Mouse (Mus musculus): ENCODE measurements around the gene Fdps. TPM values are rescaled to one million over a fixed set of nuclear protein-coding genes. Genes with fewer than 3 reads are reported as not detected.

Fdps gene
- polyA plus RNA-seq, 1 experiment from 2014 or later: 284 TPM

DNA sequence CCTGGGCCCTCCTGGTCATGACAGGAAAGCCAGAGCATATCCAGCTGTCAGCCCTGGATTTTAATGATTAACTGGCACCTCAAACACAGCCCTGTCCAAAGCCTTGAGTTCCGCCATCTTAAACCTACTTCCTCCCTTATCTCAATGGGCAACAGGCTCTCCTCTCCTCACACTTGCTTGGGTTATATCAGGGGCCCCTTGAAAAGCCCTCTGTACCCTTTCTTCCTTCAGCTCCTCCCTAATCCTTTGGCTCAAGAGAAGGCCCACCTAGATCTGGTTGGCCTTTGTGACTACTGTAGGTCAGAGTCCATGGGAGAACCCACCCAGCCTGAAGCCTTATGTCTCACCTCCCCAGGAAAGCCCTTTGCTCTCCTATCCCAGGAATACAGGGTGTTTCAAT is 32.0 kb upstream of the Fdps start:
- DNase-seq (ENCODE audit: low spot score): no peak
- H3K4me1 ChIP-seq (replicated peaks; ENCODE audit: control insufficient read depth, insufficient read depth, low read length): peaks cover 43% of the 10 kb centered on the region
- H3K36me3 ChIP-seq (ENCODE audit: control insufficient read depth, insufficient read depth, low read length): no peaks in the 10 kb centered on the region
- peak; percentile 8; the same call in 1 of the 2 replicates for ATAC-seq (replicated peaks; ENCODE audit: low FRiP score)
- peak overlapping the region; percentile 70 for H3K4me2 ChIP-seq
- H3K27me3 ChIP-seq (replicated peaks; ENCODE audit: control insufficient read depth, insufficient read depth, low read length): no peaks in the 10 kb centered on the region
- peak overlapping the region; percentile 69 for H3K9ac ChIP-seq (ENCODE audit: low read depth, low read length)
- H3K4me3 ChIP-seq (ENCODE audit: low read depth, low read length): peak overlapping the region; percentile 10; the same call in 1 of the 2 replicates
- H3K9me3 ChIP-seq (ENCODE audit: control insufficient read depth, low read length): no peaks in the 10 kb centered on the region
- 38% methylated on average over 1 of the region's 1 CpGs for WGBS
- peak overlapping the region; percentile 98 for H3K27ac ChIP-seq (ENCODE audit: low read depth, low read length)

DNA sequence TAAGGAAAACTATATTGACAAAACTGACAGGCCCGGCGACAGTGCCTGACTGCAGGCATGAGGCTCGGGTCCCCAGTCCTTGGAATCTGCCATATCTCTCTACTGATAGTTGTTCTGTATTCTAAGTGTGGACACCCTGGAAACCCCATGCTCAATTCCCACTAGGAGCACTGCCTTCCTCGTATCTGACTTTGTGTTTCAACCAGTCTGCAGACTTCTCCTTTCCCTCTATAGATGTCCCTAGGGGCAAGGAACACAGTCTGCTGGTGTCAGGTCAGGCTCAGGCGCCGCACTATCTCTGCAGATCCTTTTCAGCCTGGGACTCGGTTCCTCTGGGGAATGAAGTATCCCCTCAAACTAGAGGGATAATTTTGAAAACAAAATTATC is 31.3 kb upstream of the Fdps start:
- WGBS: 51% methylated on average over 7 of the region's 7 CpGs
- H3K4me3 ChIP-seq (ENCODE audit: low read depth, low read length): peak overlapping the region; percentile 10; the same call in 1 of the 2 replicates
- H3K4me1 ChIP-seq (replicated peaks; ENCODE audit: control insufficient read depth, insufficient read depth, low read length): peaks cover 44% of the 10 kb centered on the region
- no peaks in the 10 kb centered on the region for H3K9me3 ChIP-seq (ENCODE audit: control insufficient read depth, low read length)
- H3K4me2 ChIP-seq: peak overlapping the region; percentile 70
- H3K27ac ChIP-seq (ENCODE audit: low read depth, low read length): peak overlapping the region; percentile 98
- peak overlapping the region; percentile 69 for H3K9ac ChIP-seq (ENCODE audit: low read depth, low read length)
- no peaks in the 10 kb centered on the region for H3K27me3 ChIP-seq (replicated peaks; ENCODE audit: control insufficient read depth, insufficient read depth, low read length)
- DNase-seq (ENCODE audit: low spot score) (no peak), ATAC-seq (replicated peaks; ENCODE audit: low FRiP score) (no peak)
- no peaks in the 10 kb centered on the region for H3K36me3 ChIP-seq (ENCODE audit: control insufficient read depth, insufficient read depth, low read length)

DNA sequence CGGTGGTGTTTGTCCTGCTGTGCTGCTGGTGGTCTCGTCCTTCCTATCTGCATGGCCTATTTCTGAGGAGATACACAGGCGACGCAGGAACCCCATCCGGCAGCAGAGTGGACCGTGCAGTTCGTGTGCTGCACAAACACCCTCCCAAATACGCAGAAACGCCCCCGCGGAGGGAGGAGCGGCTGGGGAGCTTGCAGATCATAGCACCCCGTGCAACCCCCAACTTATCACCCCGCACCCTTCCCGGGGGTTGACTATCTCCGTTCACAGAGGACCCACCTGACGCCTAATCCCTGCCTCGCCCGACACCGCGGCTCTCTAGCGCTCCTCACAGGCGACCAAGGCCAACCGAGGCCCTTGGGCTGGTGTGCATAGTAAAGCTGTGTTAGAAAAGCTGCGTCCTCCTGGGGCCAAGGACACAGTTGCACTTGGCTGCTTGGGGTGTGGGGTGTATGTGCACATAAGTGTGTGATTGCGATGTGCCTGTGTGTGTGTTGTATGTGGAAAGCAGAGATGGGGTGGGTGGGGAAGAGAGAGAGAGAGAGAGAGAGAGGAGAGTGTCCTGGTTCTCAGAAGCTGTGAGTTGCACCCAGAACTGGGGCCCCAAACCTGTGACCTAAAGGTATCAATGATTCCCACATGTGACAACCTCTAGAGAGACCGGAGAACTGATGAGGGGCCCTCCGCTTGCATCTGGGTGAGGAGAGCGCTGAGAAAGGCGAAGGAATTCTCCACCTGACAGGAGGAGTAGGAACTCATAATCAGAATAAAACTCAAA is 30.7 kb upstream of the Fdps start:
- WGBS: 8% methylated on average over 30 of the region's 30 CpGs
- DNase-seq (ENCODE audit: low spot score): peak; percentile 87
- peaks cover 44% of the 10 kb centered on the region for H3K4me1 ChIP-seq (replicated peaks; ENCODE audit: control insufficient read depth, insufficient read depth, low read length)

DNA sequence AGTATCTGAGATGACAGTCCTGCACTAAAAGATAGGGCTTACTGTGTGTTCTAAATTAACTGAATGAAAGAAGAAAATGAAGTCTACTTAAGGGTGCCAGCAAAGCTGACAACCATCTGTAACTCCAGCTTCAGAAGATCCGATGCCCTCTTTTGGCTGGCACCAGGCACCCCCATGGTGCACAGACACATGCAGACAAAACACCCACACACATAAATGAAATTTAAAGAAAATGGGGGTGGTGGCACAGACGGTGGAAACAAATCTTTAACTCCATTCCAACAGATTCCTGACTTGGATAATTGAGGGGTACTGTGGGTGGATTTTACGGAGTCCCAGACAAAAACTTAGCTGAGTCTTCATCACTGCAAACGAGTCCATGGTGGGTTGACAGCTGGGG is 30.1 kb upstream of the Fdps start:
- WGBS: 36% methylated on average over 4 of the region's 4 CpGs

More for the DNA sequence above, 30.7 kb upstream of the Fdps start:
- peak; percentile 92 for ATAC-seq (replicated peaks; ENCODE audit: low FRiP score)
- Histone ChIP-seq H3K4me3 (ENCODE audit: low read depth, low read length) (peak overlapping the region; percentile 46), H3K9ac (ENCODE audit: low read depth, low read length) (peak overlapping the region; percentile 69), H3K4me2 (peak overlapping the region; percentile 70), H3K27me3 (replicated peaks; ENCODE audit: control insufficient read depth, insufficient read depth, low read length) (no peaks in the 10 kb centered on the region), H3K27ac (ENCODE audit: low read depth, low read length) (peak overlapping the region; percentile 98), H3K9me3 (ENCODE audit: control insufficient read depth, low read length) (no peaks in the 10 kb centered on the region), H3K36me3 (ENCODE audit: control insufficient read depth, insufficient read depth, low read length) (no peaks in the 10 kb centered on the region)

DNA sequence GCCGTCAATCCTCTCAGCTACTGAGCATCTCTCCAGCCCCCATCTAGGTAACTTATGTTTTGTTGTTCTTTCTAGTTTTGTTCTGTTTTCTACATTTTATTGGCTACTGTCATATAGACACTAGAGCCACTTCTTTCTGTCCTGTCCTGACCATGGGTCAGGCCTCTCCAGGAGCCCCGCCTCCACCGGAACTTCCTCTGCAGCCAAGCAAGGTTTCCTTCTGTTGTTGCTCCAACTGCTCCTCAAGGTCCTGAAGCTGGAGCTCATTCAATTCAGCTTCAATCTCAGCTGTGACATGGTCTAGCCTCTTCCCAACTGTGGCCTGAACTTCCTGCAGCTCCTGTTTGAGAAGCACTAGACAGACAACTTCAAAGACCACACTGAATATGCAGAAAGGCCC is 28.1 kb upstream of the Fdps start:
- ATAC-seq (replicated peaks; ENCODE audit: low FRiP score): no peak
- Histone ChIP-seq H3K36me3 (ENCODE audit: control insufficient read depth, insufficient read depth, low read length) (no peaks in the 10 kb centered on the region), H3K4me1 (replicated peaks; ENCODE audit: control insufficient read depth, insufficient read depth, low read length) (peaks cover 39% of the 10 kb centered on the region), H3K27ac (ENCODE audit: low read depth, low read length) (no peak overlapping the region), H3K4me3 (ENCODE audit: low read depth, low read length) (no peak overlapping the region), H3K4me2 (no peak overlapping the region), H3K9ac (ENCODE audit: low read depth, low read length) (no peak overlapping the region), H3K27me3 (replicated peaks; ENCODE audit: control insufficient read depth, insufficient read depth, low read length) (no peaks in the 10 kb centered on the region), H3K9me3 (ENCODE audit: control insufficient read depth, low read length) (no peaks in the 10 kb centered on the region)
- 89% methylated on average over 3 of the region's 3 CpGs for WGBS
- DNase-seq (ENCODE audit: low spot score): no peak

More for the DNA sequence above, 30.1 kb upstream of the Fdps start:
- ATAC-seq (replicated peaks; ENCODE audit: low FRiP score): no peak
- Histone ChIP-seq H3K36me3 (ENCODE audit: control insufficient read depth, insufficient read depth, low read length) (no peaks in the 10 kb centered on the region), H3K4me3 (ENCODE audit: low read depth, low read length) (peak overlapping the region; percentile 46), H3K4me1 (replicated peaks; ENCODE audit: control insufficient read depth, insufficient read depth, low read length) (peaks cover 44% of the 10 kb centered on the region), H3K4me2 (peak overlapping the region; percentile 70), H3K27me3 (replicated peaks; ENCODE audit: control insufficient read depth, insufficient read depth, low read length) (no peaks in the 10 kb centered on the region), H3K9me3 (ENCODE audit: control insufficient read depth, low read length) (no peaks in the 10 kb centered on the region), H3K9ac (ENCODE audit: low read depth, low read length) (peak overlapping the region; percentile 69), H3K27ac (ENCODE audit: low read depth, low read length) (peak overlapping the region; percentile 98)
- no peak for DNase-seq (ENCODE audit: low spot score)

DNA sequence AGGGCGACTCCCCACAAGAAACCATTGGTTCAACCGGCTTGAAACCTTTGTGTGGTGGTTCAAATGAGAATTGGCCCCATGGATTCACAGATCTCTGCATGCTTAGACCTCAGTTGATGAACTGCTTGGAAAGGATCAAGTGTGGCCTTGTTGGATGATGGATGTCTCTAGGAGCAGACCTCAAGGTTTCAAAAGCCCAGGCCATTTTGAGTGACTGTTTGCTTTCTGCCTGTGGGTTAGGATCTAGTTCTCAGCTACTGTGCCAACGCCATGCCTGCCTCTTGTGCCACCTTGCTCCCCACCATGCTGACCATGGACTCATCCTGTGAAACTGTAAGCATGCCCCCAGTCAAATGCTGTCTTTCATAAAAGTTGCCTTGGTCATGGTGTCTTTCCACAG is 24.2 kb upstream of the Fdps start:
- Histone ChIP-seq H3K4me2 (no peak overlapping the region), H3K9me3 (ENCODE audit: control insufficient read depth, low read length) (no peaks in the 10 kb centered on the region), H3K4me1 (replicated peaks; ENCODE audit: control insufficient read depth, insufficient read depth, low read length) (peaks cover 9% of the 10 kb centered on the region; the same call in 1 of the 2 replicates), H3K9ac (ENCODE audit: low read depth, low read length) (no peak overlapping the region), H3K4me3 (ENCODE audit: low read depth, low read length) (no peak overlapping the region), H3K36me3 (ENCODE audit: control insufficient read depth, insufficient read depth, low read length) (no peaks in the 10 kb centered on the region), H3K27ac (ENCODE audit: low read depth, low read length) (no peak overlapping the region), H3K27me3 (replicated peaks; ENCODE audit: control insufficient read depth, insufficient read depth, low read length) (no peaks in the 10 kb centered on the region)
- DNase-seq (ENCODE audit: low spot score): no peak
- ATAC-seq (replicated peaks; ENCODE audit: low FRiP score): no peak
- WGBS: 86% methylated on average over 3 of the region's 3 CpGs

DNA sequence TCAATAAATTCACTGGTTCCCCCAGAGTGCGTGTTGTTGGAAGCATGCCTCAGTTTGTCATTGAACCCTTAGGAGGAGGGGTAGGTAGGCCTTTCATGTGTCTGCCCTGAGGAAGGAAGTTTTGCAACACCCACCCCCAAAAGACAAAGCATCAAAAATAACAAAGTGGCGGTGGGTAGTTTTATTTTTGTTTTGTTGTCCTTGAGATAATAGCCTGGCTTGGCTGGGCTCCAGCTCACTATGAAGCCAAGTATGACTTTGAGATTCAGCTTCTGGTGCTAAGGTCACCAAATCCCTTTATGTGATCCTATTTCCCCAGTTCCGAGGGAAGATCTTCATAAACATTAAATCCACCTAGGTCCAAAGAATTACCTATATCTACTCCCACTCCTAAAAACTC is 22.5 kb upstream of the Fdps start:
- no peak for DNase-seq (ENCODE audit: low spot score)

DNA sequence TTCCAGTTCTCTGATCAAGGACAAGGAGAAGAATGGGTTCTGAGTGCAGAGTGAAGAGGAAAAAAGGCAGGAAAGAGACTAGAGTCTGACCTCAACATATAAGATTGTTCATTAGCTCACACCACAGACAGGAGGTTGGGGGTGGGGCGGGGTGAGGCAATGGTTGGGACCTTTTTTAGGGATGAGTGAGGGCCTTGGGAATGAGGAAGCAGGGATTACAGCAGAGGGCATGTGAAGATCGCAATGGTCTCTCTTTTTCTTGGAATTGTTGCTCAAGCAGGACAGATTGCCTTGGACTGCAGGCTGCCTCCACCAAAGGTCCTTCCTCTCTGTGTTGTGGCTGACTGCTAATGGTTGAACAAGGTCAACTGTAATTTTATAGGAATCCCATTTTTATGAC is 21.6 kb upstream of the Fdps start:
- no peaks in the 10 kb centered on the region for H3K9me3 ChIP-seq (ENCODE audit: control insufficient read depth, low read length)
- no peaks in the 10 kb centered on the region for H3K27me3 ChIP-seq (replicated peaks; ENCODE audit: control insufficient read depth, insufficient read depth, low read length)
- H3K27ac ChIP-seq (ENCODE audit: low read depth, low read length): no peak overlapping the region
- H3K36me3 ChIP-seq (ENCODE audit: control insufficient read depth, insufficient read depth, low read length): no peaks in the 10 kb centered on the region
- DNase-seq (ENCODE audit: low spot score) (no peak), ATAC-seq (replicated peaks; ENCODE audit: low FRiP score) (no peak)
- WGBS: 69% methylated on average over 2 of the region's 2 CpGs
- H3K9ac ChIP-seq (ENCODE audit: low read depth, low read length): no peak overlapping the region
- H3K4me2 ChIP-seq: no peak overlapping the region
- no peak overlapping the region for H3K4me3 ChIP-seq (ENCODE audit: low read depth, low read length)
- peaks cover 3% of the 10 kb centered on the region; the same call in 1 of the 2 replicates for H3K4me1 ChIP-seq (replicated peaks; ENCODE audit: control insufficient read depth, insufficient read depth, low read length)

More for the DNA sequence above, 22.5 kb upstream of the Fdps start:
- no peak overlapping the region for H3K9ac ChIP-seq (ENCODE audit: low read depth, low read length)
- 77% methylated on average over 3 of the region's 3 CpGs for WGBS
- no peaks in the 10 kb centered on the region for H3K27me3 ChIP-seq (replicated peaks; ENCODE audit: control insufficient read depth, insufficient read depth, low read length)
- no peak for ATAC-seq (replicated peaks; ENCODE audit: low FRiP score)
- no peak overlapping the region for H3K27ac ChIP-seq (ENCODE audit: low read depth, low read length)
- H3K4me3 ChIP-seq (ENCODE audit: low read depth, low read length): no peak overlapping the region
- no peaks in the 10 kb centered on the region for H3K9me3 ChIP-seq (ENCODE audit: control insufficient read depth, low read length)
- peaks cover 9% of the 10 kb centered on the region; the same call in 1 of the 2 replicates for H3K4me1 ChIP-seq (replicated peaks; ENCODE audit: control insufficient read depth, insufficient read depth, low read length)
- no peak overlapping the region for H3K4me2 ChIP-seq
- no peaks in the 10 kb centered on the region for H3K36me3 ChIP-seq (ENCODE audit: control insufficient read depth, insufficient read depth, low read length)

DNA sequence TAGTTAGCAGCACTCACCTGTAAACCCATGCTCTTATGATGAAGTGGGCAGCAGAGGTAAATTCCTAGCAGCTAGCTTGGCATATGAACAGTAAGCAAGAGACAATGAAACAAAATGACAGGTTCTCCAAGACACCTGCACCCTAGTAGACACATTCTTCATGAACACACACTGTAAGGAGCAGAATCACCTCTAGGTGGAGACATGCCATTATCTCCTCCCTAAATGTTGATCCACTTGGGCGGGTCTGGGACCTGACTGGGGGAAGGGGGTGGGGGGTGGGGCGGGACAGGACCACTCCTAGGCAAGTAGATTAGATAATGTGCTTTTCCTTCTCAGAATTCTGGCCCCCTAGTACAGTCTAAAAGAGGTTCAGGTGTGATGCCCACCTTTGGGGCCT is 13.8 kb upstream of the Fdps start:
- H3K27me3 ChIP-seq (replicated peaks; ENCODE audit: control insufficient read depth, insufficient read depth, low read length): no peaks in the 10 kb centered on the region
- 0 out of 2 replicates have a peak, but pooled peaks cover 3% of the 10 kb centered on the region for H3K4me1 ChIP-seq (replicated peaks; ENCODE audit: control insufficient read depth, insufficient read depth, low read length)
- H3K27ac ChIP-seq (ENCODE audit: low read depth, low read length): no peak overlapping the region
- H3K4me3 ChIP-seq (ENCODE audit: low read depth, low read length): no peak overlapping the region
- peak; percentile 86 for ATAC-seq (replicated peaks; ENCODE audit: low FRiP score)
- H3K36me3 ChIP-seq (ENCODE audit: control insufficient read depth, insufficient read depth, low read length): no peaks in the 10 kb centered on the region
- H3K9ac ChIP-seq (ENCODE audit: low read depth, low read length): no peak overlapping the region
- DNase-seq (ENCODE audit: low spot score): no peak
- peak overlapping the region; percentile 16; the same call in 1 of the 2 replicates for H3K4me2 ChIP-seq
- 18% methylated on average over 2 of the region's 2 CpGs for WGBS
- H3K9me3 ChIP-seq (ENCODE audit: control insufficient read depth, low read length): no peaks in the 10 kb centered on the region
